Mouse (Mus musculus) bone marrow macrophage, adult 2 months (primary cell): ENCODE results near the gene Gfm1.

Experiments
- CTCF ChIP-seq: IDR thresholded peaks from 2 replicates; pipeline ENCODE4 v1.5.1; 2012; ENCODE audit warnings: low read depth, mild to moderate bottlenecking, low read length, moderate library complexity
- POLR2A ChIP-seq: IDR thresholded peaks from 2 replicates; pipeline ENCODE4 v1.6.1; 2012; ENCODE audit warnings: mild to moderate bottlenecking, low read depth, low read length, borderline replicate concordance

- no peak for TF ChIP-seq CTCF
- no peak for TF ChIP-seq POLR2A
Observed at GRCm38 (mm10) chr3:67514801-67515273, 84.9 kb downstream of the Gfm1 start.
